In the genomic region with DNA sequence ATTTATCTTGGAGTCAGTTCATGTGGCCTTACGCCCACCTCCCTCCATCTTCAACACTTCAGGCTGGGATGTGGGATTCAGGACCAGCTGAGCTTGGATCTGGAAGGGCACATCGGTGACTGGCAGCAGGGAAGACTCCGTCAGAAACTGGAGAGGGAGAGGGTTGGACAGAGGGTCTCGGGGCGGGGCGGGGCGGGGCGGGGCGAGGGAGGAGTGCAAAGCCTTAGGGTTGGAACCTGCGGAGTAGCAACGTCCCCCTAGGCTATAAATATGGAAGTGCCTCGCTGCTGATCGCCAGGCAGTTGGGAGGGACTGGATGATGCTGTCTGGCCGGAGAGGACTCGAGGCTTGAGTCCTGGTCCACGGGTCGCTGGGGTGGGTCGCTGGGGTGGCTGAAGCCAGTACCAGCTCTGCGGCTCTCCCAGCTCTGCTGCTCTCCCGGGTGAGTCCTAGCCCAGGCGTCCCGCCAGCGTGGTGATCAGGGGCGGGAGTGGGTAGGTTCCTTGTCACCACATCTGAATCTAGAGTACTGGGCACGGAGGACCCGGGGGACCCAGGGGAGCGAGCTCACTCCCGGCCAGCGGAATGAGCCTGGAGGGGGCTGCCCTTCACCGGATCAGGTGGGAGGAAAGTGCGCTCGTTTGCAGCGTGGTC, we compare ENCODE assay signal across 9 mouse cellular contexts. TPM values are rescaled to one million over a fixed set of nuclear protein-coding genes. Genes with fewer than 3 reads are reported as not detected.
A peak's percentile ranks its signal among the peaks of the same experiment; 100 is the strongest.
DNase-seq lines count a peak whose midpoint lies in the region; ATAC-seq and TF ChIP-seq lines count a peak whose summit lies in the region.
"Had no signal": no experiment of that assay in that cellular context is flagged by ENCODE, and none has a peak within 500 bp of the region (broad histone marks: within the 10 kb centered on the region; RNA-seq: fewer than 3 reads in every experiment).

A gene (plus strand): TSS at position 294 of the 654 bp plus-strand sequence.

- no peaks in the 10 kb centered on the region for H3K9me3 ChIP-seq in intestine, embryonic 14.5 days (ENCODE audit: control insufficient read depth, low read length)
- no peaks in the 10 kb centered on the region for H3K9me3 ChIP-seq in liver, embryonic 14.5 days (ENCODE audit: control insufficient read depth, low read length)
- no peaks in the 10 kb centered on the region for H3K9me3 ChIP-seq in neural tube, embryonic 15.5 days (replicated peaks)

- peak; percentile 94 for ATAC-seq in intestine, embryonic 14.5 days (replicated peaks; ENCODE audit: low FRiP score, low TSS enrichment, low read depth)
- peak; percentile 57; the same call in 1 of the 2 replicates for ATAC-seq in liver, embryonic 14.5 days (ENCODE audit: insufficient read depth)
- peak; percentile 86 for ATAC-seq in neural tube, embryonic 15.5 days (ENCODE audit: low FRiP score)

- DNase-seq in cerebellum, postnatal 14 days: peak; percentile 60 to 66
- no peak for DNase-seq in cerebellum, adult 9-10 months
- DNase-seq in embryo, embryonic 10.5 days (ENCODE audit: low spot score): peak; percentile 82
- peak; percentile 40 to 60 for DNase-seq in gastrocnemius, postnatal 36 days
- peak; percentile 84 for DNase-seq in intestine, embryonic 14.5 days (ENCODE audit: low spot score)
- DNase-seq in liver, embryonic 14.5 days (ENCODE audit: low read depth in 3 of 3, low spot score in 3 of 3): no peak
- peak; percentile 37 for DNase-seq in urinary bladder, adult 2 months (ENCODE audit: low spot score)

- no peak within 1 kb of the TSS for H3K27ac ChIP-seq in intestine, embryonic 14.5 days (ENCODE audit: low read depth)
- H3K27ac ChIP-seq in liver, embryonic 14.5 days: no peak within 1 kb of the TSS
- H3K27ac ChIP-seq in neural tube, embryonic 15.5 days (replicated peaks): no peak within 1 kb of the TSS

- no peak for TF ChIP-seq CTCF in liver, embryonic 14.5 days (IDR thresholded peaks at IDR 0.05; ENCODE audit: low read depth)

- WGBS in intestine, embryonic 14.5 days: 2% methylated on average over 33 of the region's 33 CpGs
- 2% methylated on average over 33 of the region's 33 CpGs for WGBS in liver, embryonic 14.5 days (ENCODE audit: insufficient replicate concordance)
- WGBS in neural tube, embryonic 15.5 days: under 1% methylated on average over 33 of the region's 33 CpGs

- no peak for TF ChIP-seq EP300 in liver, embryonic 14.5 days (IDR thresholded peaks at IDR 0.05; ENCODE audit: low read depth)

- no peaks in the 10 kb centered on the region for H3K27me3 ChIP-seq in intestine, embryonic 14.5 days (replicated peaks; ENCODE audit: control insufficient read depth, insufficient read depth, low read length)
- H3K27me3 ChIP-seq in liver, embryonic 14.5 days (ENCODE audit: control insufficient read depth, insufficient read depth, low read length): no peaks in the 10 kb centered on the region
- H3K27me3 ChIP-seq in neural tube, embryonic 15.5 days (replicated peaks): peaks cover 6% of the 10 kb centered on the region; the same call in 1 of the 2 replicates

- H3K36me3 ChIP-seq in intestine, embryonic 14.5 days (ENCODE audit: control insufficient read depth, insufficient read depth, low read length): no peaks in the 10 kb centered on the region
- H3K36me3 ChIP-seq in liver, embryonic 14.5 days (replicated peaks; ENCODE audit: control insufficient read depth, insufficient read depth, low read depth): no peaks in the 10 kb centered on the region
- H3K36me3 ChIP-seq in neural tube, embryonic 15.5 days: no peaks in the 10 kb centered on the region

- H3K4me1 ChIP-seq in intestine, embryonic 14.5 days (replicated peaks; ENCODE audit: control insufficient read depth, insufficient read depth, low read length): peaks cover 6% of the 10 kb centered on the region; the same call in 1 of the 2 replicates
- no peaks in the 10 kb centered on the region for H3K4me1 ChIP-seq in liver, embryonic 14.5 days (replicated peaks; ENCODE audit: control insufficient read depth in 2 of 2, insufficient read depth in 2 of 2, low read length in 1 of 2)
- peaks cover 14% of the 10 kb centered on the region for H3K4me1 ChIP-seq in neural tube, embryonic 15.5 days

- H3K9ac ChIP-seq in intestine, embryonic 14.5 days (ENCODE audit: low read length): peak within 1 kb of the TSS; percentile 54
- H3K9ac ChIP-seq in liver, embryonic 14.5 days (replicated peaks): peak within 1 kb of the TSS; percentile 39
- peak within 1 kb of the TSS; percentile 61 for H3K9ac ChIP-seq in neural tube, embryonic 15.5 days (replicated peaks)

- intact Hi-C loops in gastrocnemius, postnatal 36 days (cut with DNase I): no loop called here

- peak within 1 kb of the TSS; percentile 49 for H3K4me3 ChIP-seq in intestine, embryonic 14.5 days (ENCODE audit: low read depth, low read length)
- H3K4me3 ChIP-seq in liver, embryonic 14.5 days (ENCODE audit: insufficient read depth in 1 of 2, low read depth in 2 of 2, low read length in 2 of 2): peak within 1 kb of the TSS; percentile 44 to 49
- peak within 1 kb of the TSS; percentile 52 for H3K4me3 ChIP-seq in neural tube, embryonic 15.5 days (replicated peaks)

- peak within 1 kb of the TSS; percentile 98 for H3K4me2 ChIP-seq in intestine, embryonic 14.5 days (ENCODE audit: low read length)
- H3K4me2 ChIP-seq in liver, embryonic 14.5 days (ENCODE audit: low read depth): peak within 1 kb of the TSS; percentile 37
- peak within 1 kb of the TSS; percentile 99 for H3K4me2 ChIP-seq in neural tube, embryonic 15.5 days

RNA-seq across cellular contexts. Expression of the gene that starts here (rescaled TPM):
- total RNA-seq in gastrocnemius, postnatal 36 days (2021): 1 to 10 TPM; 2.8 to 4.3 TPM
- polyA plus RNA-seq in intestine, embryonic 14.5 days (2014; fragmentation: Nextera tagmentation; extraction: Ambion mirVana): 2.2 and 2.4 TPM in 2 replicates
- 8.7 TPM in 2 replicates for polyA plus RNA-seq in liver, embryonic 14.5 days (2012; rRNA removed)
- 10.3 and 10.8 TPM in 2 replicates for polyA plus RNA-seq in liver, embryonic 14.5 days (2014; fragmentation: Nextera tagmentation; extraction: Ambion mirVana)
- 1.8 and 2.2 TPM in 2 replicates for polyA plus RNA-seq in neural tube, embryonic 15.5 days (2015; fragmentation: Nextera tagmentation; extraction: Ambion mirVana)
- 7.1 and 7.7 TPM in 2 replicates for polyA plus RNA-seq in urinary bladder, adult 2 months (2012; rRNA removed)
- polyA plus RNA-seq: C2C12 had no signal

Comparison
In these comparisons a context has a peak if more than half of its experiments do, and no peak if none do; other contexts are left out.
1. DNase-seq: peak in cerebellum, postnatal 14 days (2 of 2), embryo, embryonic 10.5 days (single experiment), gastrocnemius, postnatal 36 days (2 of 2), intestine, embryonic 14.5 days (single experiment) and urinary bladder, adult 2 months (single experiment); none in cerebellum, adult 9-10 months (single experiment) and liver, embryonic 14.5 days (0 of 3).
2. H3K4me2 ChIP-seq: peak in every context shown above with its lines; median percentile 99 in neural tube, embryonic 15.5 days; 98 in intestine, embryonic 14.5 days; 37 in liver, embryonic 14.5 days.
3. Peak in every context shown above with its lines, with median percentiles within 50 percentile points of each other: ATAC-seq, H3K4me3 ChIP-seq and H3K9ac ChIP-seq.